17 mouse cellular contexts compared by ENCODE assay signal in the genomic region with DNA sequence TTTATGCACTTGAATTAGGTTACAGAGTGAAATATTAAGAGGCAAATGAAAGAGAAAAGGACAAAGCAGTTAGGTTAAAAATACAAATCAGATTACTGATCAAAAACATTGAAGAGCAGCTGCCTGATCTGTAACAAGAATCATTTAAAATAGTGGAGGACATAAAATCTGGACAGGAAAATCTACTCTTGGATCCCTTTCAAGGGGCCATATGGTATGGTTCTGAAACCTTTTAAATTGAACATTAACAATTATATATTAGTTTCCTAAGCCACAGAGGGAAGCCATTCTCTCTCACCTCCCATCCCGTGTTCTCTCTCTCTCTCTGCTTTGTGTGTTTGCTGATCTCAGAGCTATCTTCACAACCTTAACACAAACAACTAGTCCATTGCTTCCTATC.
"Had no signal": no experiment of that assay in that cellular context is flagged by ENCODE, and none has a peak within 500 bp of the region (broad histone marks: within the 10 kb centered on the region; RNA-seq: fewer than 3 reads in every experiment).

No protein-coding gene starts in this region.

- H3K4me1 ChIP-seq: kidney, embryonic 15.5 days; liver, embryonic 13.5 days had no signal

- H3K27ac ChIP-seq: kidney, embryonic 15.5 days; liver, embryonic 13.5 days; stomach, postnatal 0 days had no signal

- H3K4me3 ChIP-seq: kidney, embryonic 15.5 days; liver, embryonic 13.5 days had no signal

- DNase-seq: kidney, adult 11 months; kidney, adult 8-10 months; kidney, postnatal 10 days; kidney, postnatal 36 days; liver, embryonic 13.5 days; lung, adult 2 months; lung, postnatal 14 days; lung, postnatal 4 days; midbrain, embryonic 14.5 days; right cerebral cortex, adult 18-20 months; right cerebral cortex, postnatal 14 days; right cerebral cortex, postnatal 4 days; thymus, adult 2 months; thymus, postnatal 14 days; thymus, postnatal 4 days had no signal
